Mouse (Mus musculus): ENCODE data around the gene Tmem63a.

DNA sequence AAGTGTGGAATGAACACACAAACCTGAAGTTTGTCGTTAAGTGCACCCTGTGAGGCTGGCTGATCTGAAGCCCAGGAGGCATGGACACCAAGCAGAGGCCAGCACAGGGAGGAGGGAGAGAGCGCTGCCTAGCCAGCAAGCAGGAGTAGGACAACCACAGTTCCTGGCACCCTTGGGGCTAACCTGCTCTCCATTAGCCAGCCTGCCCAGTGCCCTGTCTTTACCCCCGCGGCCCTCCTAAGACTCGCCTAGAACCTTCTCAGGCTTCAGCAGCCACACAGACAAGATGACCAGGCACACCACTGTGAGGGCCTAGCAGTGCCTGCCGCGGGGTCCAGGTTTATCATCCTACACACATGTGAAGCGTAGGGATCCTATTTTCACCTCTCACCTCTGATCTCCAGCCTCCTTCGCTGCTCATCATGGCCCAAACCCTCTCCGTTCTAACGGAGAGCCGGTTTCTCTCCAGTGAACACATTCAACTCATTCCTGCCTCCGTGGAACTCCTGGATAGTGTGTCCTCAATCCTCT, 75.8 kb downstream of the Tmem63a start:
- TF ChIP-seq CTCF (IDR thresholded peaks at IDR 0.05; ENCODE audit: low read depth, low read length) (no peak), POLR2A (IDR thresholded peaks at IDR 0.05; ENCODE audit: insufficient read depth, low read length) (no peak)
